Mouse (Mus musculus) hindbrain, postnatal 0 days (tissue): Measurements from ENCODE around the gene Actl6b. TPM values are rescaled to one million over a fixed set of nuclear protein-coding genes. Genes with fewer than 3 reads are reported as not detected.

ENCODE experiments used
- ATAC-seq: fragments of 200-750 bp; cut with Nextera tagmentation; 2 replicates; pipeline ENCODE4 v1.8.0; 2017; ENCODE audit warnings: mild to moderate bottlenecking, moderate TSS enrichment, moderate library complexity
- DNase-seq: peaks from one replicate; pipeline ENCODE4 v3.0.0-alpha.2; 2015; ENCODE audit warnings: low spot score
- H3K27ac ChIP-seq: fragments of 300-500 bp; sonication (generic); 2 replicates; pipeline ENCODE4 v1.5.1; 2014; ENCODE audit warnings: mild to moderate bottlenecking
- H3K27me3 ChIP-seq: fragments of 300-500 bp; sonication (generic); 2 replicates; pipeline ENCODE4 v1.6.1; 2014; ENCODE audit warnings: low read length, mixed read lengths; ENCODE audit not compliant: insufficient read depth
- H3K36me3 ChIP-seq: fragments of 300-500 bp; sonication (generic); 2 replicates; pipeline ENCODE4 v1.6.1; 2014; ENCODE audit warnings: low read length, mixed read lengths; ENCODE audit not compliant: insufficient read depth
- H3K4me1 ChIP-seq: fragments of 300-500 bp; sonication (generic); 2 replicates; pipeline ENCODE4 v1.6.1; 2014; ENCODE audit warnings: antibody characterized with exemption, low read length, mixed read lengths; ENCODE audit not compliant: insufficient read depth
- H3K4me2 ChIP-seq: fragments of 300-500 bp; sonication (generic); 2 replicates; pipeline ENCODE4 v1.6.1; 2014; ENCODE audit warnings: low read depth, mild to moderate bottlenecking, low read length, moderate library complexity, mixed read lengths
- H3K4me3 ChIP-seq: fragments of 300-500 bp; sonication (generic); 2 replicates; pipeline ENCODE4 v1.5.1; 2014; ENCODE audit warnings: low read length
- H3K9ac ChIP-seq: fragments of 300-500 bp; sonication (generic); replicated peaks from 2 replicates; pipeline ENCODE4 v1.6.1; 2014; ENCODE audit warnings: mild to moderate bottlenecking, low read length, moderate library complexity, mixed read lengths
- H3K9me3 ChIP-seq: fragments of 300-500 bp; sonication (generic); 2 replicates; pipeline ENCODE4 v1.6.1; 2016; ENCODE audit warnings: low read length, mixed read lengths
- CTCF ChIP-seq: IDR thresholded peaks from 2 replicates; pipeline ENCODE4 v1.5.1; 2016; ENCODE audit warnings: antibody characterized with exemption, control low read depth, low read depth
- WGBS: fragments of 180-500 bp; shearing (Covaris S2); extraction: QIAGEN DNeasy Blood & Tissue Kit; methylation state at CpG from one replicate; pipeline ENCODE4 v1.1.7; 2014; 5-methylcytosine and 5-hydroxymethylcytosine counted together
- polyA plus RNA-seq: library from polyadenylated mRNA; unstranded; fragments of >200 nt; fragmentation: Nextera tagmentation; extraction: Ambion mirVana; gene quantifications from 2 replicates; pipeline ENCODE4 v1.2.1, GENCODE M21; 2015
- total RNA-seq: library from RNA; depleted of rRNA; stranded (reverse); fragments of >200 nt; gene quantifications from 2 replicates; pipeline ENCODE4 v1.2.3, GENCODE M21; 2014

The Actl6b gene
- total and polyA plus RNA-seq, 2 experiments from 2014 or later: 207 to 253 TPM

- H3K36me3 ChIP-seq: peaks cover 15% of the 10 kb centered on the region
- H3K4me3 ChIP-seq: peak overlapping the region; percentile 80
- H3K9me3 ChIP-seq: no peaks in the 10 kb centered on the region
- WGBS: under 1% methylated on average over 19 of the region's 19 CpGs
- DNase-seq: peak; percentile 44
- TF ChIP-seq CTCF: no peak
- peaks cover 12% of the 10 kb centered on the region; the same call in 1 of the 2 replicates for H3K4me1 ChIP-seq
- no peaks in the 10 kb centered on the region for H3K27me3 ChIP-seq
- peak overlapping the region; percentile 97 for H3K9ac ChIP-seq
- H3K4me2 ChIP-seq: peak overlapping the region; percentile 97
- no peak; the same call in 1 of the 2 replicates for ATAC-seq
- peak overlapping the region; percentile 97 for H3K27ac ChIP-seq
These were observed 21.0 kb upstream of the Actl6b start for GRCm38 (mm10) chr5:137532131-137532807.

GRCm38 (mm10) chr5:137532808-137533116 is 20.6 kb upstream of the Actl6b start:
- ATAC-seq: peak; percentile 28; the same call in 1 of the 2 replicates
- under 1% methylated on average over 12 of the region's 12 CpGs for WGBS

DNA sequence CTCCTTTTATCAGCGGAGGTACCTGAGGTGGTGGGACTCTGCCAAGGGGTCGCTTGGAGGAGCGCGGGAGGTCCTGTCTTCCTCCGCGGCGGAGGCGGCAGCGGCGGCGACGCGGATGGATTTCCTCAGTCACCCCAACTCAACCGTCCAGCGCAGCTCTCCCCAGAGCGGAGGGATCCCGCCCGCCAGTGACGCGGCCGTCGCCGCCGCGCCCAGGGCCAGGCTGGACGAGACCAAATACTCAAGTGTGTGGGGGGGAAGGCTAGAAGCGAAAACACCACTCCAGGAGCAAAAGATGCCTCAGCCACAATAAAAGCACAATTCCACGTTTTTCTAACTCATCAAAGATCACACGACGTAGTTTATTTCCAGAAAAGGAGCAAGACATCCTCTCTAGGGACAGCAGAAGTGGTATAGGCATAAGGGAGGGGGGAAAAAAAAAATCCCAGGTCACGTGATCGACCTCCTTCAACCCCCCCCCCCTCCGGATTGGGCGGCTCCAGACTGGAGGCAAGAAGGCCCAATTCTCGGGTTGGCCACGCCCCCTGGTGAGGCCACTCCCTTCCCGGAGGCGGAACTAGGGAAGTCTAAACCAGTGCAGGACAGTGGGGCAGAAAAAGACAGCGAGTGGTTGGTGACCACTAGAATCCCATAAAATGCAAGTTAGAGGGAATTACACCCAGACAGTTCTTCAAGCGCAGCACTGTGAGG is 20.0 kb upstream of the Actl6b start, which contains the start of the genes Epo and Gnb2:
Gene Epo (minus strand): TSS at position 126 of the 711 bp plus-strand sequence.
Gene Gnb2 (minus strand): TSS at position 394 of the 711 bp plus-strand sequence.
- Histone ChIP-seq H3K4me3 (peak within 1 kb of the TSS; percentile 80), H3K4me2 (peak within 1 kb of the TSS; percentile 97), H3K36me3 (peaks cover 12% of the 10 kb centered on the region), H3K27me3 (no peaks in the 10 kb centered on the region), H3K4me1 (peaks cover 12% of the 10 kb centered on the region; the same call in 1 of the 2 replicates), H3K9me3 (no peaks in the 10 kb centered on the region), H3K9ac (peak within 1 kb of the TSS; percentile 97), H3K27ac (peak within 1 kb of the TSS; percentile 97)
- WGBS: under 1% methylated on average over 37 of the region's 40 CpGs
- peak; percentile 2; the same call in 1 of the 2 replicates for TF ChIP-seq CTCF
- peak; percentile 78 for ATAC-seq
- DNase-seq: peak; percentile 99

More at GRCm38 (mm10) chr5:137532808-137533116, 20.6 kb upstream of the Actl6b start:
- Histone ChIP-seq H3K4me3 (peak overlapping the region; percentile 80), H3K9ac (peak overlapping the region; percentile 97), H3K27ac (peak overlapping the region; percentile 97), H3K36me3 (peaks cover 15% of the 10 kb centered on the region), H3K4me2 (peak overlapping the region; percentile 97), H3K9me3 (no peaks in the 10 kb centered on the region), H3K4me1 (peaks cover 12% of the 10 kb centered on the region; the same call in 1 of the 2 replicates), H3K27me3 (no peaks in the 10 kb centered on the region)
- no peak for TF ChIP-seq CTCF
- DNase-seq: no peak

DNA sequence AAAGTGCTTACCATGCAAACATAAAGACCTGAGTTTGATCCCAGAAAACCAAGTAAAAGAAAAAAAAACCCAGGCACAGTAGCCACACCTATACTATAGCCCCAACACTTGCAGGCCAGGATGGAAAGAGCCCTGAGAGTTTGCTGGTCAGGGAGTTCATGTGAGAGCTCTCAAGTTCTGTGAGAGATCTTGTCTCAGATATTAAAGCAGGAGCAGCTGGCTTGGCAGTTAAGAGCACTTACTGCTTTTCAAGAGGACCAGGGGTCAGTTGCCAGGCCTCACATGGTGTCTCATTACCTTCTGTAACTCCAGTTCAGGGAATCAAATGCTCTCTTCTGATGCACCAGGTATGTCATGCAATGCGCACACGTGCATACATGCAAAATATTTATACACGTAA is 18.6 kb upstream of the Actl6b start:
- 93% methylated on average over 3 of the region's 3 CpGs for WGBS
- DNase-seq: no peak
- TF ChIP-seq CTCF: no peak

GRCm38 (mm10) chr5:137535318-137535717 is 18.0 kb upstream of the Actl6b start:
- 84% methylated on average over 9 of the region's 9 CpGs for WGBS
- no peaks in the 10 kb centered on the region for H3K27me3 ChIP-seq
- no peak for DNase-seq
- H3K9me3 ChIP-seq: no peaks in the 10 kb centered on the region
- H3K9ac ChIP-seq: no peak overlapping the region
- no peak for ATAC-seq
- no peaks in the 10 kb centered on the region for H3K36me3 ChIP-seq
- H3K4me1 ChIP-seq: peaks cover 9% of the 10 kb centered on the region
- no peak overlapping the region for H3K27ac ChIP-seq
- H3K4me2 ChIP-seq: no peak overlapping the region
- TF ChIP-seq CTCF: no peak
- no peak overlapping the region for H3K4me3 ChIP-seq

More for the DNA sequence above, 18.6 kb upstream of the Actl6b start:
- Histone ChIP-seq H3K4me1 (peaks cover 14% of the 10 kb centered on the region), H3K27ac (no peak overlapping the region), H3K9me3 (no peaks in the 10 kb centered on the region), H3K36me3 (no peaks in the 10 kb centered on the region), H3K27me3 (no peaks in the 10 kb centered on the region), H3K4me2 (no peak overlapping the region), H3K4me3 (no peak overlapping the region), H3K9ac (no peak overlapping the region)
- ATAC-seq: no peak

GRCm38 (mm10) chr5:137537461-137537860 is 15.9 kb upstream of the Actl6b start:
- no peak for TF ChIP-seq CTCF
- no peaks in the 10 kb centered on the region for H3K27me3 ChIP-seq
- no peaks in the 10 kb centered on the region for H3K9me3 ChIP-seq
- 63% methylated on average over 4 of the region's 4 CpGs for WGBS
- DNase-seq (no peak), ATAC-seq (no peak)
- H3K4me1 ChIP-seq: peaks cover 6% of the 10 kb centered on the region
- H3K4me3 ChIP-seq: no peak overlapping the region
- H3K27ac ChIP-seq: no peak overlapping the region
- no peak overlapping the region for H3K4me2 ChIP-seq
- H3K36me3 ChIP-seq: no peaks in the 10 kb centered on the region
- no peak overlapping the region for H3K9ac ChIP-seq
